Mouse (Mus musculus): ENCODE data around the gene Olfr1378. TPM values are rescaled to one million over a fixed set of nuclear protein-coding genes. Genes with fewer than 3 reads are reported as not detected.

Gene Olfr1378
- not detected in 2 replicates for total RNA-seq (2021)
- long read RNA-seq, result 0 reads

- no peak for DNase-seq
Measured at GRCm38 (mm10) chr11:50966230-50966629, at the start of gene Olfr1378. Gene Olfr1378 (plus strand): TSS chr11:50966530.

GRCm38 (mm10) chr11:50930469-50931014 lies 35.8 kb upstream of the Olfr1378 start:
- DNase-seq, result no peak

GRCm38 (mm10) chr11:50931021-50931420 lies 35.3 kb upstream of the Olfr1378 start:
- peak; percentile 7 for DNase-seq

- peak; percentile 82 for DNase-seq
Measured at GRCm38 (mm10) chr11:50931451-50931866, 34.9 kb upstream of the Olfr1378 start, which contains the start of gene Zfp354b. Gene Zfp354b (minus strand): TSS chr11:50931633.

GRCm38 (mm10) chr11:50932040-50932439 lies 34.3 kb upstream of the Olfr1378 start:
- no peak for DNase-seq

- no peak for DNase-seq
Measured at GRCm38 (mm10) chr11:50938435-50938834, 27.9 kb upstream of the Olfr1378 start.

- DNase-seq, result no peak
Measured at GRCm38 (mm10) chr11:50939621-50940366, 26.5 kb upstream of the Olfr1378 start.

- no peak for DNase-seq
Measured at GRCm38 (mm10) chr11:50942386-50942785, 23.9 kb upstream of the Olfr1378 start.

- no peak for DNase-seq
Measured at GRCm38 (mm10) chr11:50943506-50943905, 22.8 kb upstream of the Olfr1378 start, which contains the start of gene 4933414I15Rik. Gene 4933414I15Rik (minus strand): TSS chr11:50943765.

- peak; percentile 30 for DNase-seq
Measured at GRCm38 (mm10) chr11:50952290-50952689, 14.0 kb upstream of the Olfr1378 start.

- DNase-seq, result no peak
Measured at GRCm38 (mm10) chr11:50953665-50954064, 12.7 kb upstream of the Olfr1378 start, which contains the start of gene Prop1. Gene Prop1 (minus strand): TSS chr11:50953765.

- DNase-seq, result no peak
Measured at GRCm38 (mm10) chr11:50964886-50965285, 1.4 kb upstream of the Olfr1378 start.

GRCm38 (mm10) chr11:50977216-50977615 lies 10.9 kb downstream of the Olfr1378 start:
- DNase-seq, result peak; percentile 46

GRCm38 (mm10) chr11:50981667-50982066 lies 15.3 kb downstream of the Olfr1378 start, which contains the start of gene Olfr1377:
Gene Olfr1377 (plus strand): TSS chr11:50981967.
- DNase-seq, result no peak

GRCm38 (mm10) chr11:51003296-51003695 lies 37.0 kb downstream of the Olfr1378 start, which contains the start of gene Olfr51:
Gene Olfr51 (plus strand): TSS chr11:51003596.
- no peak for DNase-seq

GRCm38 (mm10) chr11:51011821-51012220 lies 45.5 kb downstream of the Olfr1378 start:
- DNase-seq, result peak; percentile 93

- DNase-seq, result no peak
Measured at GRCm38 (mm10) chr11:51013936-51014335, 47.6 kb downstream of the Olfr1378 start, which contains the start of gene Olfr54. Gene Olfr54 (plus strand): TSS chr11:51014236.

- no peak for DNase-seq
Measured at GRCm38 (mm10) chr11:51016341-51016740, 50.0 kb downstream of the Olfr1378 start.

Other genes starting within 250 kb of the Olfr1378 start
- gene Zfp354c, start 138.8 kb upstream of the Olfr1378 start, total RNA-seq (2021), result 5.5 and 5.6 TPM in 2 replicates
- 0.62 and 1.0 TPM in 2 replicates for gene Zfp879, start 125.0 kb upstream of the Olfr1378 start, total RNA-seq (2021)
- gene Grm6, start 115.8 kb upstream of the Olfr1378 start, total RNA-seq (2021), result not detected in 2 replicates
- gene Zfp454, start 78.9 kb upstream of the Olfr1378 start, total RNA-seq (2021), result 4.7 and 6.3 TPM in 2 replicates
- 7.4 and 11.2 TPM in 2 replicates for gene Zfp2, start 50.4 kb upstream of the Olfr1378 start, total RNA-seq (2021)
- 3.4 and 4.1 TPM in 2 replicates for gene Zfp354b, start 34.9 kb upstream of the Olfr1378 start, total RNA-seq (2021)
- not detected in 2 replicates for gene 4933414I15Rik, start 22.8 kb upstream of the Olfr1378 start, total RNA-seq (2021)
- gene Prop1, start 12.8 kb upstream of the Olfr1378 start, total RNA-seq (2021), result not detected in 2 replicates
- not detected in 2 replicates for gene Olfr1377, start 15.4 kb downstream of the Olfr1378 start, total RNA-seq (2021)
- not detected in 2 replicates for gene Olfr51, start 37.1 kb downstream of the Olfr1378 start, total RNA-seq (2021)
- gene Olfr54, start 47.7 kb downstream of the Olfr1378 start, total RNA-seq (2021), result 0.33 and 0.49 TPM in 2 replicates
- gene Olfr1375, start 81.6 kb downstream of the Olfr1378 start, total RNA-seq (2021), result not detected in 2 replicates
- gene Zfp354a, start 92.7 kb downstream of the Olfr1378 start, total RNA-seq (2021), result 8.0 and 8.8 TPM in 2 replicates

Measured in adrenal gland, postnatal 25 days (tissue).